Mouse (Mus musculus) brown adipose tissue, adult 24 weeks (tissue): ENCODE data around the gene Slain1. TPM values are rescaled to one million over a fixed set of nuclear protein-coding genes. Genes with fewer than 3 reads are reported as not detected.

Source experiments
- H3K27ac ChIP-seq: fragments of 200-500 bp; replicated peaks from 2 replicates; pipeline ENCODE4 v1.5.1; 2012; ENCODE audit warnings: low read depth, mild to moderate bottlenecking, low read length
- H3K4me1 ChIP-seq: fragments of 200-500 bp; 2 replicates; pipeline ENCODE4 v1.6.1; 2012; ENCODE audit warnings: low read length, mixed read lengths; ENCODE audit not compliant: control insufficient read depth, insufficient read depth, insufficient read length
- H3K4me3 ChIP-seq: fragments of 200-500 bp; 2 replicates; pipeline ENCODE4 v1.5.1; 2012; ENCODE audit warnings: low read depth, mild to moderate bottlenecking, low read length, moderate library complexity; ENCODE audit not compliant: insufficient read depth
- polyA plus RNA-seq: library from polyadenylated mRNA; stranded (reverse); fragments of >200 nt; gene quantifications from 2 replicates; pipeline ENCODE4 v1.2.4, GENCODE M21; 2012; ENCODE audit not compliant: missing spikeins, insufficient read depth, insufficient read length

Gene Slain1
- polyA plus RNA-seq, 1 experiment, result not detected

- H3K4me3 ChIP-seq, result no peak overlapping the region
- H3K27ac ChIP-seq, result no peak overlapping the region
- no peaks in the 10 kb centered on the region for H3K4me1 ChIP-seq
Measured at GRCm38 (mm10) chr14:103697101-103697500, 47.1 kb downstream of the Slain1 start.

GRCm38 (mm10) chr14:103699308-103699707, 49.3 kb downstream of the Slain1 start:
- no peaks in the 10 kb centered on the region for H3K4me1 ChIP-seq
- H3K4me3 ChIP-seq, result no peak overlapping the region
- H3K27ac ChIP-seq, result no peak overlapping the region

- no peaks in the 10 kb centered on the region for H3K4me1 ChIP-seq
- H3K27ac ChIP-seq, result no peak overlapping the region
- H3K4me3 ChIP-seq, result no peak overlapping the region
Measured at GRCm38 (mm10) chr14:103702516-103702915, 52.5 kb downstream of the Slain1 start.

- Histone ChIP-seq H3K4me1 (no peaks in the 10 kb centered on the region), H3K27ac (no peak overlapping the region)
Measured at GRCm38 (mm10) chr14:103704771-103705170, 54.7 kb downstream of the Slain1 start.

GRCm38 (mm10) chr14:103706347-103706746, 56.3 kb downstream of the Slain1 start:
- no peak overlapping the region for H3K4me3 ChIP-seq
- no peak overlapping the region for H3K27ac ChIP-seq
- no peaks in the 10 kb centered on the region for H3K4me1 ChIP-seq

More at GRCm38 (mm10) chr14:103704771-103705170, 54.7 kb downstream of the Slain1 start:
- no peak overlapping the region for H3K4me3 ChIP-seq

- Histone ChIP-seq H3K27ac (no peak overlapping the region), H3K4me1 (no peaks in the 10 kb centered on the region), H3K4me3 (no peak overlapping the region)
Measured at GRCm38 (mm10) chr14:103708601-103709000, 58.6 kb downstream of the Slain1 start.

- Histone ChIP-seq H3K4me3 (no peak overlapping the region), H3K4me1 (no peaks in the 10 kb centered on the region), H3K27ac (no peak overlapping the region)
Measured at GRCm38 (mm10) chr14:103709261-103709660, 59.2 kb downstream of the Slain1 start.

GRCm38 (mm10) chr14:103712986-103713385, 63.0 kb downstream of the Slain1 start:
- H3K4me3 ChIP-seq, result no peak overlapping the region

GRCm38 (mm10) chr14:103717516-103717915, 67.5 kb downstream of the Slain1 start:
- H3K4me1 ChIP-seq, result peaks cover 3% of the 10 kb centered on the region
- no peak overlapping the region for H3K4me3 ChIP-seq
- no peak overlapping the region for H3K27ac ChIP-seq

More at GRCm38 (mm10) chr14:103712986-103713385, 63.0 kb downstream of the Slain1 start:
- H3K4me1 ChIP-seq, result no peaks in the 10 kb centered on the region
- no peak overlapping the region for H3K27ac ChIP-seq

GRCm38 (mm10) chr14:103717979-103718378, 68.0 kb downstream of the Slain1 start:
- H3K4me3 ChIP-seq, result no peak overlapping the region
- no peak overlapping the region for H3K27ac ChIP-seq
- H3K4me1 ChIP-seq, result peaks cover 3% of the 10 kb centered on the region

- Histone ChIP-seq H3K4me1 (peaks cover 3% of the 10 kb centered on the region), H3K4me3 (no peak overlapping the region), H3K27ac (no peak overlapping the region)
Measured at GRCm38 (mm10) chr14:103718393-103718792, 68.4 kb downstream of the Slain1 start.

GRCm38 (mm10) chr14:103718836-103719575, 69.0 kb downstream of the Slain1 start:
- H3K4me3 ChIP-seq, result peak overlapping the region; percentile 39
- peak overlapping the region; percentile 94 for H3K27ac ChIP-seq
- H3K4me1 ChIP-seq, result peaks cover 3% of the 10 kb centered on the region

GRCm38 (mm10) chr14:103720163-103720562, 70.1 kb downstream of the Slain1 start:
- H3K4me3 ChIP-seq, result no peak overlapping the region
- peak overlapping the region; percentile 53 for H3K27ac ChIP-seq
- peaks cover 3% of the 10 kb centered on the region for H3K4me1 ChIP-seq

GRCm38 (mm10) chr14:103720637-103721355, 70.8 kb downstream of the Slain1 start:
- H3K4me3 ChIP-seq, result no peak overlapping the region
- peaks cover 3% of the 10 kb centered on the region for H3K4me1 ChIP-seq
- peak overlapping the region; percentile 53; the same call in 1 of the 2 replicates for H3K27ac ChIP-seq

- H3K27ac ChIP-seq, result no peak overlapping the region
- H3K4me1 ChIP-seq, result peaks cover 3% of the 10 kb centered on the region
Measured at GRCm38 (mm10) chr14:103723314-103723713, 73.3 kb downstream of the Slain1 start.

More at GRCm38 (mm10) chr14:103723314-103723713, 73.3 kb downstream of the Slain1 start:
- H3K4me3 ChIP-seq, result no peak overlapping the region
